8 mouse cellular contexts compared by ENCODE assay signal in the genomic region with DNA sequence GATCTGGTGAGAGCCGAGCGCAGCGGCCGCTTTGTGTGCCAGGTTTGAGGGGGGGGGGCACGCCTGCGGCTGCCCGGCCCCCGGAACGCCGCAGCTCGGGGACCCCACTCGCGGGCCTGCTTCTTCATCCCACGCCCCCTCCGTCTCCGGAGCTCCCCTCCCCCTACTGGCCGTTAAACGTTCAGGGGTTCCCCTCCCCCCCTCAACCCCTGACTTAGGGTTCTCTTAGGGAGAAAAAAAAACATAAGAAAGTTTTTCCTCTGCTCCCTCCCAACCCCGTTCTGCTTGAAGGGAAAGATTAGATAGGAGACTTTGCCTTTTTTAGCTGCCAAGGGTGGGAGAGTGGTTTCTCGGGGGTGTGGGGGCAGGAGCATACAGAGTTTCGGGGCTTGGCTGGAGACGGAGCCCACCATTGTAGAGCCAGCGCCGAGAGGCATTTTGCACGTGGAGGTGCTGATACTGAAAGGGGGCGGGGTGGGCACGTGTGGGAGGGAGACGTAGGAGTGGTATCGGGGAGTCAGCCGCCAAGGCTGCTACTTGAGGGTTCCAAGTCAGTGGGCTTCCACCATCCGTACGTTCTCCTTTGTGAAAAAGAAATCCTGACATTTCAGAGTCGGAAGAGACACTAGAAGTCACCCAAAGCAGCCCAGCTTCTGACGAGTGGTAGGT. TPM values are rescaled to one million over a fixed set of nuclear protein-coding genes. Genes with fewer than 3 reads are reported as not detected.
A peak's percentile ranks its signal among the peaks of the same experiment; 100 is the strongest.
DNase-seq lines count a peak whose midpoint lies in the region; ATAC-seq and TF ChIP-seq lines count a peak whose summit lies in the region.

No protein-coding gene starts in this region.

- TF ChIP-seq POLR2A in embryonic fibroblast, embryonic 13.5 days (IDR thresholded peaks at IDR 0.05; ENCODE audit: low read depth, low read length) = no peak

- peak; percentile 24 for DNase-seq in kidney, adult 11 months
- DNase-seq in kidney, adult 18-20 months = no peak
- peak; percentile 41 for DNase-seq in adrenal gland, postnatal 10 days
- DNase-seq in liver = peak; percentile 67
- DNase-seq in midbrain, postnatal 0 days (ENCODE audit: low spot score) = peak; percentile 15
- peak; percentile 67 for DNase-seq in stomach, postnatal 0 days (ENCODE audit: low spot score)

- H3K36me3 ChIP-seq in hindbrain, embryonic 12.5 days = peaks cover 2% of the 10 kb centered on the region; the same call in 1 of the 2 replicates
- H3K36me3 ChIP-seq in midbrain, postnatal 0 days (ENCODE audit: insufficient read depth, low read length) = no peaks in the 10 kb centered on the region
- no peaks in the 10 kb centered on the region for H3K36me3 ChIP-seq in stomach, postnatal 0 days (ENCODE audit: control insufficient read depth, insufficient read depth, low read length)

- peak overlapping the region; percentile 92 for H3K4me2 ChIP-seq in hindbrain, embryonic 12.5 days (replicated peaks)
- peak overlapping the region; percentile 96 for H3K4me2 ChIP-seq in midbrain, postnatal 0 days (ENCODE audit: low read depth, low read length, poor library complexity, severe bottlenecking)
- H3K4me2 ChIP-seq in stomach, postnatal 0 days (replicated peaks; ENCODE audit: low read depth) = peak overlapping the region; percentile 85

- no peak for TF ChIP-seq CTCF in embryonic fibroblast, embryonic 13.5 days (IDR thresholded peaks at IDR 0.05; ENCODE audit: borderline replicate concordance, insufficient read depth, low read length)
- peak; percentile 28 for TF ChIP-seq CTCF in midbrain, postnatal 0 days (IDR thresholded peaks at IDR 0.05)
- TF ChIP-seq CTCF in stomach, postnatal 0 days (IDR thresholded peaks at IDR 0.05; ENCODE audit: low read depth) = 0 out of 2 replicates have a peak, but pooled peaks have one; percentile 21

- H3K4me1 ChIP-seq in embryonic fibroblast, embryonic 13.5 days (ENCODE audit: control insufficient read depth, insufficient read depth, low read length) = peaks cover 7% of the 10 kb centered on the region
- H3K4me1 ChIP-seq in hindbrain, embryonic 12.5 days = peaks cover 32% of the 10 kb centered on the region
- peaks cover 6% of the 10 kb centered on the region; the same call in 1 of the 2 replicates for H3K4me1 ChIP-seq in midbrain, postnatal 0 days (ENCODE audit: insufficient read depth, low read length)
- H3K4me1 ChIP-seq in stomach, postnatal 0 days (replicated peaks; ENCODE audit: control insufficient read depth, insufficient read depth) = 0 out of 2 replicates have a peak, but pooled peaks cover 3% of the 10 kb centered on the region

- H3K27me3 ChIP-seq in hindbrain, embryonic 12.5 days = no peaks in the 10 kb centered on the region
- no peaks in the 10 kb centered on the region for H3K27me3 ChIP-seq in midbrain, postnatal 0 days (ENCODE audit: insufficient read depth, low read length)
- no peaks in the 10 kb centered on the region for H3K27me3 ChIP-seq in stomach, postnatal 0 days (ENCODE audit: control insufficient read depth, insufficient read depth, low read length)

- under 1% methylated on average over 28 of the region's 34 CpGs for WGBS in hindbrain, embryonic 12.5 days
- WGBS in midbrain, postnatal 0 days = under 1% methylated on average over 34 of the region's 34 CpGs
- under 1% methylated on average over 32 of the region's 34 CpGs for WGBS in stomach, postnatal 0 days

- no peaks in the 10 kb centered on the region for H3K9me3 ChIP-seq in hindbrain, embryonic 12.5 days (replicated peaks)
- no peaks in the 10 kb centered on the region for H3K9me3 ChIP-seq in midbrain, postnatal 0 days (ENCODE audit: low read length)
- H3K9me3 ChIP-seq in stomach, postnatal 0 days (ENCODE audit: control insufficient read depth, low read length) = no peaks in the 10 kb centered on the region

- peak overlapping the region; percentile 94 for H3K9ac ChIP-seq in hindbrain, embryonic 12.5 days
- peak overlapping the region; percentile 87 for H3K9ac ChIP-seq in midbrain, postnatal 0 days (replicated peaks; ENCODE audit: low read length, poor library complexity, severe bottlenecking)
- peak overlapping the region; percentile 98 for H3K9ac ChIP-seq in stomach, postnatal 0 days (ENCODE audit: low read length)

- H3K27ac ChIP-seq in embryonic fibroblast, embryonic 13.5 days (ENCODE audit: insufficient read depth, low read length) = no peak overlapping the region
- peak overlapping the region; percentile 93 for H3K27ac ChIP-seq in hindbrain, embryonic 12.5 days
- peak overlapping the region; percentile 98 for H3K27ac ChIP-seq in midbrain, postnatal 0 days (ENCODE audit: low read depth, low read length)
- H3K27ac ChIP-seq in stomach, postnatal 0 days (replicated peaks) = peak overlapping the region; percentile 97

- no peak for TF ChIP-seq EP300 in stomach, postnatal 0 days (optimal IDR thresholded peaks at IDR 0.05)

- no peak for ATAC-seq in hindbrain, embryonic 12.5 days (ENCODE audit: low FRiP score)
- ATAC-seq in midbrain, postnatal 0 days (ENCODE audit: low FRiP score) = no peak; the same call in 1 of the 2 replicates
- no peak for ATAC-seq in stomach, postnatal 0 days (ENCODE audit: low FRiP score, low TSS enrichment)

- peak overlapping the region; percentile 63 for H3K4me3 ChIP-seq in embryonic fibroblast, embryonic 13.5 days (ENCODE audit: insufficient read depth, low read length)
- H3K4me3 ChIP-seq in hindbrain, embryonic 12.5 days = peak overlapping the region; percentile 98
- H3K4me3 ChIP-seq in midbrain, postnatal 0 days (ENCODE audit: low read depth, low read length) = peak overlapping the region; percentile 99
- peak overlapping the region; percentile 99 for H3K4me3 ChIP-seq in stomach, postnatal 0 days (ENCODE audit: low read depth, low read length)

RNA-seq across cellular contexts. Expression of a gene that starts 0.9 kb away (rescaled TPM):
- 10 to 100 TPM; 40.5 to 50.0 TPM for total RNA-seq in adrenal gland, postnatal 10 days (2021)
- 19.7 and 41.5 TPM in 2 replicates for polyA plus RNA-seq in embryonic fibroblast, embryonic 13.5 days (2011; ENCODE audit: insufficient read length, low read depth, missing spikeins)
- 50.1 and 54.0 TPM in 2 replicates for polyA plus RNA-seq in hindbrain, embryonic 12.5 days (2016; fragmentation: Nextera tagmentation; extraction: Ambion mirVana)
- 10.5 and 20.1 TPM in 2 replicates for total RNA-seq in midbrain, postnatal 0 days (2014; rRNA removed)
- polyA plus RNA-seq in midbrain, postnatal 0 days (2015; fragmentation: Nextera tagmentation; extraction: Ambion mirVana) = 8.0 and 11.6 TPM in 2 replicates
- 8.9 and 9.0 TPM in 2 replicates for polyA plus RNA-seq in stomach, postnatal 0 days (2015; fragmentation: Nextera tagmentation; extraction: Ambion mirVana)

RNA-seq across cellular contexts. Expression of a gene that starts 1.0 kb away (rescaled TPM):
- total RNA-seq in adrenal gland, postnatal 10 days (2021) = 10 to 100 TPM; 18.7 to 19.5 TPM
- 30.3 and 33.8 TPM in 2 replicates for polyA plus RNA-seq in embryonic fibroblast, embryonic 13.5 days (2011; ENCODE audit: insufficient read length, low read depth, missing spikeins)
- polyA plus RNA-seq in hindbrain, embryonic 12.5 days (2016; fragmentation: Nextera tagmentation; extraction: Ambion mirVana) = 40.5 and 42.6 TPM in 2 replicates
- 35.3 and 37.1 TPM in 2 replicates for total RNA-seq in midbrain, postnatal 0 days (2014; rRNA removed)
- polyA plus RNA-seq in midbrain, postnatal 0 days (2015; fragmentation: Nextera tagmentation; extraction: Ambion mirVana) = 22.3 and 25.9 TPM in 2 replicates
- 16.4 and 17.5 TPM in 2 replicates for polyA plus RNA-seq in stomach, postnatal 0 days (2015; fragmentation: Nextera tagmentation; extraction: Ambion mirVana)
